Mouse (Mus musculus): Measurements from ENCODE around the gene Unc93a. TPM values are rescaled to one million over a fixed set of nuclear protein-coding genes. Genes with fewer than 3 reads are reported as not detected.
"Not testable (repeated sequence)": the region's sequence is repeated elsewhere in the genome, so short reads cannot be mapped to it uniquely, and the experiment has no call there.

Unc93a gene
- polyA plus RNA-seq, 1 experiment from 2014 or later, result not detected

DNA sequence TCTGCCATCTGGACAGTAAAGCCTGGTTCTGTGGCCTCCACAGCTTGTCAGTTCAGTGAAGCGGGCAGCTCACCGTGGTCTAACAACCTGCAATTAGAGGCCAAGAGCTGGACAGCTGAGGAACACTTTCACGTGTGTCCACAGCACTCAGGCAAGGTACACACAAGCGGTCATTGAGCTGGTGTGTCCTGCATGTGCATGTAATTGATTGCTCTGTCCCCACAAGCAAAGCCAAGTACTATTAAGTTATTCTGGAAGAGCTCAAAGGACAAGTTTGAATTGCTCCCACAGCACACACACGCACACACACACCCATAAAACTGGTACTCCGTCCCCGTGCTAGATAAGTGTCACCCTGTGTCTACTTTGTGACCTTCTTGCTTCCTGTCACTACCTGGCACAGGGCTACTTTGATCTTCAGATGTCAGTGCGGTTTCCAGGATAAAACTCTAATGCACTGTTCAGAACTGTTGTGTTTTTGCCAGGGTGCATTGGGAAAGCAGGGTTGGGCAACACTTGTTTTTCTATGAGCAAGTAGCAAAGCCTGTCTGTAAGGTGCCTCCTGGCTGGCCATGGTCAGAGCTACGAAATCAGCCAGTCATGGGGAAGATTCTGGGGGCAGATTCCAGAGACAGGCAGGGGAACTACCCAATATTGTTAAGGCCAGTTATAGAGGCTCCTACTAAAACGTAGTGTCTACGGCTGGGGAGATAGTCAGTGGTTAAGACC is 1.7 kb downstream of the Unc93a start:
- not testable (repeated sequence) for H3K4me1 ChIP-seq; H3K9ac ChIP-seq; ATAC-seq (ENCODE audit: insufficient number of reproducible peaks, low FRiP score, low TSS enrichment, low read depth); H3K27me3 ChIP-seq; H3K36me3 ChIP-seq; H3K4me3 ChIP-seq (replicated peaks); H3K27ac ChIP-seq (replicated peaks); H3K4me2 ChIP-seq (replicated peaks); H3K9me3 ChIP-seq (replicated peaks)
- 77% methylated on average over 9 of the region's 11 CpGs for WGBS

DNA sequence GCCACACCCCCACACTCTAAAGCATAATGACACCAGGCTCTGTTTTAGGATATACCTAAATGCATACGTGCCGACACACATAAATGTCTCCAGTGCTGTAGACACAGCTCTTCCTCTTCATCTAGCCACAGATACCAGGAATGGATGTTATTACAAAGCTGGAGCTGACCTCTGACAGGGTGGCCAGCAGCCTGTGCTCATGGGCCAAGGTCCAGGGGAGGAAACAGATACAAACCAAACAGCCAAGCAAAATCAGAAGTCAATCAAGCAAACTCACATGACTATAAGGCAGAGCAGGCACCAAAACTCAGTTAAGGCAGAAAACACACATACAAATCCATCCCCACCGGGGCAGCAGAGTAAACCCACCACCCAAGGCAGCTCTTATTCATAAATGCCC is 2.3 kb downstream of the Unc93a start:
- H3K27ac ChIP-seq (replicated peaks); H3K4me1 ChIP-seq; ATAC-seq (ENCODE audit: insufficient number of reproducible peaks, low FRiP score, low TSS enrichment, low read depth); H3K9me3 ChIP-seq (replicated peaks); H3K9ac ChIP-seq; H3K4me3 ChIP-seq (replicated peaks); H3K36me3 ChIP-seq; H3K4me2 ChIP-seq (replicated peaks); H3K27me3 ChIP-seq: not testable (repeated sequence)
- no CpG with 5 or more reads among the region's 3 CpGs for WGBS

DNA sequence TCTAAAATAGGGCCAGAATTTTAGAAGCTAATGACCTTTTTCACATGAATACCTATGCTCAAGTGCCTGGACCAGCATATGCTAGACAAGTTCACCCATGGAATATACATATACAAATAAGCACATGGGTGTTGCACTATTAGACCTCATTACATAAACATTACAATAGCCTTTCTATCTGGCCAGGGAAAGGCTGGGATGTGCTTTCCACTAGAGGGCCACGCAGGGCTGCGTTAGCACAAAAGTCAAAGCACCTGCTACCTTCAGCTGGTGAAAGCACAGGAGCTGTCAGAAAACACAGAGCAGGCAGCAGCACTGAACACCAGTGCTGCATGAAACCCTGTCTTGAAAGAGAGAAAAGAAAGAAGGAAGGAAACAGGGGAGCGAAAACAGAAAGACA is 7.4 kb downstream of the Unc93a start:
- not testable (repeated sequence) for H3K9ac ChIP-seq; H3K27me3 ChIP-seq; H3K4me2 ChIP-seq (replicated peaks); H3K4me3 ChIP-seq (replicated peaks); H3K9me3 ChIP-seq (replicated peaks); ATAC-seq (ENCODE audit: insufficient number of reproducible peaks, low FRiP score, low TSS enrichment, low read depth); H3K4me1 ChIP-seq; H3K27ac ChIP-seq (replicated peaks); H3K36me3 ChIP-seq
- 36% methylated on average over 3 of the region's 3 CpGs for WGBS

DNA sequence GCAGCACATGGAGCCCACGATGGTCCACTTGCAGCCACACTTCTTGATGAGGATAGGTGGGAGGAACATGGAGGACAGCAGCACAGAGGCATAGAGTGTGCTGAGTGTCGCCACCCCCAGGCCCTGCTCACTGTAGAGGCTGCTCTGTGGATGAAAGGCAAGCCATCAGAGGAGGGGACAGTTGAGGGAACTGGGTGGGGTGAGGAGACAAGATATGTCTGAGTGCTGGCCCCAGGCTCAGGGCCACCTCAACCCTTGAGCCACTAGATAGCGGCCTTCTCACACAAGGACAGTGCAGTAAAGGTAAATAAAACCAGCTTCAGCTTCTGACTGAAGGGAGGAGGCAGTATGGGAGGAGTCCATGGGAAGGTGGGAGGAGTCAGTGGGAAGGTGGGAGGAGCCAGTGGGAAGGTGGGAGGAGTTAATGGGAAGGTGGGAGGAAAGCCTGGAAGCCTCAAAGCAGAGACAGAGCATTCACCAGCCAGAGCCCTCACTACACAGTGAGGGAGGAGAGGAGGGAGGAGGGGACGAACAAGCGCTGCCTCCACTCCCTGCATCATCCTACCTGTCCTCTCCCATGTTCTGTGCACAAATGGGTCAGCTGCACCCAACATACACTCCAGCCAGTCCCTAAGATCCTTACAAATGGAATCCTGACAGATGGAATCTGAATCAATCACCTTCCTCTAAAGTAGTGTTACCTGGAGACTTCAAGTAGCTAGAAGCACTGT is 8.1 kb downstream of the Unc93a start:
- WGBS, result 88% methylated on average over 2 of the region's 5 CpGs
- ATAC-seq (ENCODE audit: insufficient number of reproducible peaks, low FRiP score, low TSS enrichment, low read depth), result peak; percentile 37
- not testable (repeated sequence) for H3K4me1 ChIP-seq; H3K9ac ChIP-seq; H3K36me3 ChIP-seq; H3K27me3 ChIP-seq; H3K9me3 ChIP-seq (replicated peaks); H3K27ac ChIP-seq (replicated peaks); H3K4me3 ChIP-seq (replicated peaks); H3K4me2 ChIP-seq (replicated peaks)

DNA sequence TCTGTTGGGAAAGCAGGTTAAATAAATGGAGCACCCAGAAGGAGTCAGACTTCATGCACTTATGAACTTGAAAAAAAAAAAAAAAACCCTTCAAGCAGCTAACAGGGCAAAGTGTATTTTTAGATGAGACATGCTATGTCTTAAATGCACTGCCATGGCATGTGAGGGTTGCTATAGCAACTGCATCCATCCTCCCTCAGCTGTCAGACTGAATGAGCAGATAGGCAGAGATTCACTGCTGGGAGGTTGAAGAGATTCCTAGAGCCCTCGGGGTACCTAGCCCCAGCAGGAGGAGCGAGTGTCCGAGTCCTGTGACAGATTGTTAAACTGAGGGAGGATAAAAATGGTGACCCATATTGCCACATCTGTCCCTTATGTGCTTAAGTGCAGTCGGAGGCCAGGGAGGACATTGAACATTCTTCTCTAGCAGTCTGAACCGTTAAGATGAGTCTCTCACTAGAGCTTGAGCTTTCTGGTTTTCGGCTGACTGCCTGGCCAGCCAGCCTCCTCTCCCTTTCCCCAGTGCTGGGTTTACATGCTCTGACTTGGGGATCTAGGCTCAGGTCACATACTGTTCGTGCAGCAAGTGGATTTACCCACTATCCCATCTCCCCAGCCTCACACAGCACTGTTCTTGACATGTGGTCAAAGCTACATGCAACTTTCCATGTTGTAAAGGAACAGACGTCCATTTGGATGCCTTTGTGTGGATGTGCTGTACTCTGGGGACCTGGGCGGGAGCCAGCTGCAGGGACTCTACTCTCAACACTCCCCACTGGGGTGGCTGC is 18.9 kb downstream of the Unc93a start:
- H3K9me3 ChIP-seq (replicated peaks); H3K27ac ChIP-seq (replicated peaks); H3K36me3 ChIP-seq; H3K9ac ChIP-seq; ATAC-seq (ENCODE audit: insufficient number of reproducible peaks, low FRiP score, low TSS enrichment, low read depth); H3K4me3 ChIP-seq (replicated peaks); H3K4me1 ChIP-seq; H3K4me2 ChIP-seq (replicated peaks); H3K27me3 ChIP-seq: not testable (repeated sequence)
- WGBS, result 56% methylated on average over 3 of the region's 9 CpGs

DNA sequence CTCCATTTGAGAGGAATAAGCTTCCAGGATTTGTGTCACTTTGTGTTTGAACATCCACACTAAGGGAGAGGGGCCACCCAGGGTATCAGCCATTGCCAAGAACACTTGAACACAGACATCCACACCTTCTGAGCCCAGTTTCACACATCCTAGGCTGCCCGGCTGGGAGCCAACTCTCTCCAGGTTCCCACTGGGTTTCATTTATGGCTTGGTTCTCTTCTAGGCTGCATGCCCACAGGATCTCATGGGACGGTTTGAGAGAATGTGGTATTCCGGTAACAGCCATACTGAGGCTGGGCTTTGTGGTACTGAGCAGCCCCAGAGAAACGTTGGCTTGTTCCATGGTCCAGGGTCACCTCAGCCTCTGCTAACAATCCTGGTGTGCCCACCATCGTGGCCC is 25.0 kb downstream of the Unc93a start:
- H3K27ac ChIP-seq (replicated peaks); ATAC-seq (ENCODE audit: insufficient number of reproducible peaks, low FRiP score, low TSS enrichment, low read depth): not testable (repeated sequence)
- 89% methylated on average over 5 of the region's 5 CpGs for WGBS

DNA sequence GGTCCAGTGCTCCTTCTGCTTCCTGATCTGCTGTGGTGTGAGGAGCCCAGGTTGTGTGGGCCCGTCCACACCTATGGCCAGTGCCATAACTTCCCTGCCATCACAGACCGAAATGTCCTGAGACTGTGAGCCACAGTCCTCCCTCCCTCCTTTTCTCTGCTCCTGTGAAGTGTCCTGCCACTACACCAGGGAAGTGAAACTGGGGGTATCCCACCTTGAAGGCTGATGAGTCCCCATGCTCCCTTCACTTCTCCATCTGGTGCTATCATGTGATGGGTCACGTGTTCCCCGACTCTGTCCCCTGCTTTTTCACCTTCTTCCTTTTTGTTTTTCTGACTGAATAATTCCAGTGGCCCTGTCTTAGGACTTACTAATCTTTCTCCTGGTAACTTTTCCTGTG is 38.6 kb downstream of the Unc93a start:
- H3K9ac ChIP-seq; H3K4me3 ChIP-seq (replicated peaks); H3K27me3 ChIP-seq; H3K4me1 ChIP-seq; H3K36me3 ChIP-seq; H3K4me2 ChIP-seq (replicated peaks); ATAC-seq (ENCODE audit: insufficient number of reproducible peaks, low FRiP score, low TSS enrichment, low read depth); H3K27ac ChIP-seq (replicated peaks); H3K9me3 ChIP-seq (replicated peaks): not testable (repeated sequence)
- 96% methylated on average over 3 of the region's 4 CpGs for WGBS

More for the DNA sequence above, 25.0 kb downstream of the Unc93a start:
- H3K4me1 ChIP-seq; H3K9me3 ChIP-seq (replicated peaks); H3K27me3 ChIP-seq; H3K36me3 ChIP-seq; H3K4me3 ChIP-seq (replicated peaks); H3K4me2 ChIP-seq (replicated peaks); H3K9ac ChIP-seq: not testable (repeated sequence)

DNA sequence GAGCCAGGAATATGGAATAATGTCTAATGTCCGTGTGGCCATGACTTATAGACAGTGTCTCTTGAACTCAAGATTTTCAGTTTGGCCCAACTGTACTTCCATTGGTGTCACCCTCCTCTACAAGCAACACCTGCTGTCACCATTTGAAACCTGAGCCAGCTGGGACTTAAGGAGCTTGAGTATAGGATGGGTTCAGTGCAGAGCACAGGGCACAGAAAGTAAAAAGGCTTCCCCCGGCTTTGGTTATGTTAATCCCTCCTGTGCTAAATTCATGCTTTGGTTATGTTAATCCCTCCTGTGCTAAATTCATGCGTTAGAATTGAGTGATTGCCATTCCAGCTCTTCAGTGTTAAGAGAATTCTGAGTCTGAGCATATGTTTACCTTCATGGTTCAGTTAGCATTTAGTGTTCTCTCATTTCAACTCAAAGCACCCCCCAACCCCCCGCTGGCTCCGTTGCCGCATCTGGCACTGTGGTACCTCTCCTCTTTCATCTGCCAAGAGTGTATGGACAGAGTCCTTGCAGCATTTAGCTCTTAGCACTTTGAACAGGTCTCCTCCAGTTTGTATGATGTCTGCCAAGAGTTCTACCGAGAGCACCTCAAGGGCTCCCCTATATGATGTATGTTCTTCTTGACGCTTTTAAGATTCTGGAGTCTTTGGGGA is 39.4 kb downstream of the Unc93a start:
- not testable (repeated sequence) for H3K27me3 ChIP-seq; H3K9ac ChIP-seq; H3K9me3 ChIP-seq (replicated peaks); H3K4me3 ChIP-seq (replicated peaks); H3K27ac ChIP-seq (replicated peaks); H3K36me3 ChIP-seq; ATAC-seq (ENCODE audit: insufficient number of reproducible peaks, low FRiP score, low TSS enrichment, low read depth); H3K4me1 ChIP-seq; H3K4me2 ChIP-seq (replicated peaks)
- WGBS, result 52% methylated on average over 7 of the region's 8 CpGs

DNA sequence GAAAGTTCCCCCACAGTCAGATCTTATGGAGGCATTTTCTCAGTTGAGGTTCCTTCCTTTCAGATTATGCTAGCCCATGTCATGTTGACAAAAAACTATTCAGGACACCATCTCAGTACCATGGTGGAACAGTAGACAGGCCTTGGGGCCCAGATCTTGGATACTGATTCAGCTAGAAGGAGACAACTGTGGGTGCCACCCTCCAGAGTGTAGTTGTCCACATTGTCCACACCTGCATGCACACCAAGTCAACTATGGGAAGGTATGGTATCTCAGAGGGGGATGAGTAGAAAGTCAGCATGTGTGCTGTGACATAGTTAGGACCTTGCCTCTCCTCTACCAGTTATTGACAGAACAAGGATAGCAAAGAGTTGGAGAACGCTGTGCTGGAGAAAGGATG is 40.1 kb downstream of the Unc93a start:
- not testable (repeated sequence) for H3K4me2 ChIP-seq (replicated peaks); H3K4me1 ChIP-seq; H3K36me3 ChIP-seq; H3K9ac ChIP-seq; H3K9me3 ChIP-seq (replicated peaks); H3K27me3 ChIP-seq; H3K4me3 ChIP-seq (replicated peaks); H3K27ac ChIP-seq (replicated peaks)
- ATAC-seq (ENCODE audit: insufficient number of reproducible peaks, low FRiP score, low TSS enrichment, low read depth), result peak; percentile 24; the same call in 1 of the 2 replicates
- 67% methylated on average over 1 of the region's 1 CpGs for WGBS

DNA sequence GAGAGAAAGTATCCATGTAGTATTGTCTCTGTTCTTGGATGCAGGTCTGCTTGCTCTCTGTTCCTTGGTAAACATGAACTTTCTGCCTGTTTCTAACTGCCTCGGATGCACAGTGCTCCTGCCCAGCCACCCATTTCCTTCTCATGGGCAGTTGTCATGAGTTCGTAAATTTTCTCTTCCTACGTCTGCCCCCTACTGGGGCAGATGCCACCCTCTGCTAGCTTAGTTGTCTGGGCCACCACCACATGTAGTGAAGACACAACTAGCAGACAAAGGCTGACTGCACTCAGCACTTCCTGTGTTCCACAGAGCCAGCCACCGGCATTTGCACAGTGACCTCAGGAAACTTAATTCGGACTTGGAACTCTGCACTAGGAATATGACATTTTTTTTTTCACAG is 62.4 kb downstream of the Unc93a start:
- WGBS, result 79% methylated on average over 3 of the region's 5 CpGs
- ATAC-seq (ENCODE audit: insufficient number of reproducible peaks, low FRiP score, low TSS enrichment, low read depth), result not testable (repeated sequence)

DNA sequence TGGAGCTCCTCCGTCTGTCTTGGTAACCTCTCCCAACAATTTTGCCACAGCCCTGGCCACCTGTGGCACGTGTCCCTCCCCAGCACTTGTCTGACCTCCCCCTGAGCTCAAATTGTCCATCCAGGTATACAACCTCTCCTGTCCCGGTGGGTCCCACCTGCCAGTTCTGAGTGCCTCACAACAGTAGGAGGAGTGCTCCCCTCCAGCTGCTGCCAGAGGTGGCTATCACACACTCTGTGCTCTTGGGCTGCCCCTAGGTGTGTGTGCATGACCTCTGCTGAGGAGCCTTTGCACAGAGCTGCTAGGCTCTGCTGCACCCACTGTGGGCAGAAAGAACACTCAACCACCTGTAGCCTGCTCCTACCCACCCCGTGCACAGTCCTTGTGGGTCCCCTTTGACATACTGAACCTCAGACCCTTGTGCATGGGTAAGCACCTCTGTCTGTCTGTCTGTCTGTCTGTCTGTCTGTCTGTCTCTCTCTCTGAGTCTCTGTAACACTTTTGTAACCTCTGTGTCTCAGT is 63.7 kb downstream of the Unc93a start:
- not testable (repeated sequence) for H3K4me2 ChIP-seq (replicated peaks); H3K9ac ChIP-seq; H3K9me3 ChIP-seq (replicated peaks); H3K4me1 ChIP-seq; H3K4me3 ChIP-seq (replicated peaks); H3K27me3 ChIP-seq; H3K27ac ChIP-seq (replicated peaks); H3K36me3 ChIP-seq
- 0 out of 2 replicates have a peak, but pooled peaks have one; percentile 22 for ATAC-seq (ENCODE audit: insufficient number of reproducible peaks, low FRiP score, low TSS enrichment, low read depth)
- WGBS, result 83% methylated on average over 1 of the region's 4 CpGs

More for the DNA sequence above, 62.4 kb downstream of the Unc93a start:
- H3K4me1 ChIP-seq; H3K9me3 ChIP-seq (replicated peaks); H3K36me3 ChIP-seq; H3K4me2 ChIP-seq (replicated peaks); H3K27ac ChIP-seq (replicated peaks); H3K4me3 ChIP-seq (replicated peaks); H3K27me3 ChIP-seq; H3K9ac ChIP-seq: not testable (repeated sequence)
